Mouse (Mus musculus) kidney, postnatal 0 days (tissue): ENCODE measurements at regions not wholly inside any gene's neighbourhood (a gene's known extent, or its start where the extent isn't known, plus 50 kb on each side); places are given as distances from the start of the nearest gene placed in this dataset.

ENCODE experiments used
- ATAC-seq: fragments of 200-750 bp; cut with Nextera tagmentation; replicated peaks from 2 replicates; pipeline ENCODE4 v1.8.0; 2017; ENCODE audit warnings: low read depth, moderate number of reproducible peaks, moderate TSS enrichment, moderate library complexity; ENCODE audit not compliant: low FRiP score
- DNase-seq: peaks from one replicate; pipeline ENCODE4 v3.0.0-alpha.2; 2016; ENCODE audit warnings: low spot score
- H3K27ac ChIP-seq: fragments of 300-500 bp; sonication (generic); 2 replicates; pipeline ENCODE4 v1.5.1; 2014; ENCODE audit warnings: mild to moderate bottlenecking
- H3K27me3 ChIP-seq: fragments of 300-500 bp; sonication (generic); 2 replicates; pipeline ENCODE4 v1.6.1; 2014; ENCODE audit warnings: low read length, mixed read lengths; ENCODE audit not compliant: insufficient read depth
- H3K36me3 ChIP-seq: fragments of 300-500 bp; sonication (generic); 2 replicates; pipeline ENCODE4 v1.6.1; 2014; ENCODE audit warnings: low read length, mixed read lengths; ENCODE audit not compliant: insufficient read depth
- H3K4me1 ChIP-seq: fragments of 300-500 bp; sonication (generic); replicated peaks from 2 replicates; pipeline ENCODE4 v1.6.1; 2014; ENCODE audit warnings: antibody characterized with exemption, low read length, mixed read lengths; ENCODE audit not compliant: insufficient read depth
- H3K4me2 ChIP-seq: fragments of 300-500 bp; sonication (generic); 2 replicates; pipeline ENCODE4 v1.6.1; 2014; ENCODE audit warnings: mild to moderate bottlenecking, low read length, moderate library complexity, mixed read lengths
- H3K4me3 ChIP-seq: fragments of 300-500 bp; sonication (generic); replicated peaks from 2 replicates; pipeline ENCODE4 v1.5.1; 2014; ENCODE audit warnings: low read depth, low read length
- H3K9ac ChIP-seq: fragments of 300-500 bp; sonication (generic); 2 replicates; pipeline ENCODE4 v1.6.1; 2014; ENCODE audit warnings: low read depth, low read length
- H3K9me3 ChIP-seq: fragments of 300-500 bp; sonication (generic); replicated peaks from 2 replicates; pipeline ENCODE4 v1.6.1; 2016; ENCODE audit warnings: low read length, inconsistent platforms, mixed read lengths
- CTCF ChIP-seq: IDR thresholded peaks from 2 replicates; pipeline ENCODE4 v1.5.1; 2016; ENCODE audit warnings: antibody characterized with exemption, low read depth, mild to moderate bottlenecking, moderate library complexity
- WGBS: fragments of 180-500 bp; shearing (Covaris S2); extraction: QIAGEN DNeasy Blood & Tissue Kit; methylation state at CpG from one replicate; pipeline ENCODE4 v1.1.7; 2014; 5-methylcytosine and 5-hydroxymethylcytosine counted together

DNA sequence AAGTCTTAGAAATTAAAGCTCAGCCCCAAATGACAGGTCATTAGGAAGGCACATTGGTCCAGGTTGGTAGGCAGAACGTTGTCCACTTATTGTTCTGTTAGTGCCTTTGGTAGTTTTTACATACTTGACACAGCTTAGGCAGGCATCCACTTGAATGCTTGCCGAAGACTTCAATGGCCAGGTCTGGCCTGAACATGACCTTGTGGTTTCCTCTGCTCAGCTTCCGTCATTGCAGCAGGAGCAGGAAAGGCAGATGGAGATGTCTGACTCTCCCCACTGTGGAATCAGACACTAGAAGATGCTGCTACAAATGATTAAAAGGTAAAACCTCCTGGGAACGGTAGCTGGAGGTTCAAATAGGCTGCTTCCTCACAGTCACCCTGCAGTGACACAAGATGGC lies 159.5 kb upstream of the Rybp start:
- no peak overlapping the region for H3K9ac ChIP-seq
- no peaks in the 10 kb centered on the region for H3K27me3 ChIP-seq
- no peak overlapping the region for H3K4me2 ChIP-seq
- no peak for TF ChIP-seq CTCF
- no peaks in the 10 kb centered on the region for H3K4me1 ChIP-seq
- no peaks in the 10 kb centered on the region for H3K9me3 ChIP-seq
- WGBS: 70% methylated on average over 4 of the region's 4 CpGs
- ATAC-seq (no peak), DNase-seq (no peak)
- no peak overlapping the region for H3K4me3 ChIP-seq
- H3K27ac ChIP-seq: no peak overlapping the region
- no peaks in the 10 kb centered on the region for H3K36me3 ChIP-seq

DNA sequence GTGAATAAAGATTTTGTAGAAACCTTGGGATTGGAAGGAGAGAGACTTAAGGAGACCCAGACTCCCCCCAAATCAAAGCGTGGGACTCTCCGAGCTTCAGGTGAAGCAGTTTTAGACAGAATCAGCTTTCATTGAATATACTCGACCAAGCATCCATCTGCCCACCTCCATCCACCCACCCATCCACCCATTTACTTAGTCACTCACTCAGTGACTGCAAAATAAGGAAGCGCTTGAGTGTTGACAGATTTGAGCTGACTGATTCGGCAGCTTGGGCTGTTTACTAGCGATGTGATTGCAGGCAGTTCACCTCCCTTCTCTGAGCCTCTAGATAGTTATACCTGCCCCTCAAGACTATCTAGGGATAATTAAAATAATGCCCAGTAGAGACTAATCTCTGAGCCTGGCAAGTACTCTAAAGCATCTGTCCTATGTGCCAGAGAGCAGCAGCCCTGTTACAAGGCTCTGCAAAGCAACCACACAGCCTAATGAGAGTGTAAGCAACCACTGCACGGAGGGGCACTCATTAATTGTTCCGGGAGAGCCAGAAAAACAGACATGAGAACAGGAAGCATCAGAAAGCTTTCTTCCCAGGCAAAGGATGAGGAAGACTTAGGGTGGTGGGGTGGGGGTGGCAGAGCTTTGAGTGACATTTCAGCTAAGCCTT lies 151.9 kb upstream of the Rybp start:
- 7% methylated on average over 8 of the region's 8 CpGs for WGBS
- no peaks in the 10 kb centered on the region for H3K36me3 ChIP-seq
- no peak overlapping the region for H3K4me3 ChIP-seq
- DNase-seq (no peak), ATAC-seq (no peak)
- H3K27me3 ChIP-seq: no peaks in the 10 kb centered on the region
- H3K9ac ChIP-seq: no peak overlapping the region
- no peak for TF ChIP-seq CTCF
- no peaks in the 10 kb centered on the region for H3K4me1 ChIP-seq
- no peaks in the 10 kb centered on the region for H3K9me3 ChIP-seq
- no peak overlapping the region for H3K27ac ChIP-seq
- H3K4me2 ChIP-seq: peak overlapping the region; percentile 38

DNA sequence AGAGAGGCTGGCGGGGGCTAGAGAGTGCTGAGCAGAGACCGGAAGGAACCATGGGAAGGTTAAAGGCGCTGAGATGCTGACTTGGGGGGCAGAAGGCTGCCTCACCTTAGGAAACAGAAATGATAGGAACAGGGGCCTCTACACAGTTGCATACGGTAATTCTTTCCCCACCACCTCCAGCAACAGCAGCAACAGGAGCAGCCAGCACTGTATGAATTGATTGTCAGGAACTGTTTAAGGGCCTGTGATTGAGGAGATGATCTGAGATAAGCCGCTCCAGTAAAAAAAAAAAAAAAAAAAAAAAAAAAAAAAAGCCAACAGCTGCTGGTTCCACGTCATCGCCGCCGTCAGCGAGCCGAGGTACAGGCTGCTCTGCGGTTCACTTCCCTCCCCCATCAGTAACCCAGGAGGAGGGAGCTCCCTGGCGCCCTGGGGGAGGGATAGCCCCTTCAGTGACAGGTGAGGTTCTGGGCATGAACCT lies 151.3 kb upstream of the Rybp start:
- peak; percentile 61 for DNase-seq
- TF ChIP-seq CTCF: no peak
- Histone ChIP-seq H3K36me3 (no peaks in the 10 kb centered on the region), H3K27me3 (no peaks in the 10 kb centered on the region), H3K4me2 (peak overlapping the region; percentile 38), H3K9ac (no peak overlapping the region), H3K4me1 (no peaks in the 10 kb centered on the region), H3K9me3 (no peaks in the 10 kb centered on the region), H3K4me3 (no peak overlapping the region), H3K27ac (no peak overlapping the region)
- ATAC-seq: no peak; the same call in 1 of the 2 replicates
- WGBS: 1% methylated on average over 13 of the region's 13 CpGs

DNA sequence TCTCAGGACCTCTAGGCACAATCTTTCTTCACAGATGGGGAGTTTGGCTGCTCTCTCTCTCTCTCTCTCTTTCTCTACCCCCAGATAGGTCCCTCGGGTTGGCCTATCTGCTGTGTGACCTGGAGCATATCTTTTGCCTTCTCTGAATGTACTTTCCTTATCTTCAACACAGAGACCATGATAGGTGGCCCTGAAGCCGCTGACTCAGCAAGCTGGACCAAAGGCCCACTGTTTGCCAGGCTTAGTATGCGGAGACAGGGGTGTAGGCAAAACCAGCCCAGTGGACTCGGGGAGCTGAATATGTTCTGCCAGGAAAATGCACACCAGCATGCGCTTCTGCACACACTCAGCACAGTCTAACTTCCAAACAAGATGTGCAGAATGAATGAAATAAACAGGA lies 150.7 kb upstream of the Rybp start:
- Histone ChIP-seq H3K4me3 (no peak overlapping the region), H3K9ac (no peak overlapping the region), H3K9me3 (no peaks in the 10 kb centered on the region), H3K4me1 (no peaks in the 10 kb centered on the region), H3K36me3 (no peaks in the 10 kb centered on the region), H3K27me3 (no peaks in the 10 kb centered on the region), H3K4me2 (peak overlapping the region; percentile 38), H3K27ac (no peak overlapping the region)
- DNase-seq (no peak), ATAC-seq (no peak)
- TF ChIP-seq CTCF: no peak
- 61% methylated on average over 5 of the region's 5 CpGs for WGBS

DNA sequence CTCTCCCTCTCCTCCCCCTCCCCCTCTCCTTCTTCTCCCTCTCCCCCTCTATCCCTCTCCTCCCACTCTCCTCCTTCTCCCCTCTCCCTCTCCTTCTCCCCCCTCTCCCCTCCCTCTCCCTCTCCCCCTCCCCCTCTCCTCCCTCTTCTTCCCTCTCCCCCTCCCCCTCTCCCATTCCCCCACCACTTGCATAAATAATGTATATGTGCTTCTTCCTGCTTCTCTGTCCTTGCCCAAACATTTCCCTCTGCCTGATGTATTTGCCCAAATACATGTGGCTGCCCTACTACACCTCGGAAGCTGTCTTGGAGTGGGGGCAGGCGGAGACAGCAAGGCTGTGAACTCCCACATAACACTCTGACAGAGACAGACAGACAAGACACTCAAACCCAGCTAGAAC lies 149.2 kb upstream of the Rybp start:
- Histone ChIP-seq H3K4me3 (no peak overlapping the region), H3K27me3 (no peaks in the 10 kb centered on the region), H3K27ac (no peak overlapping the region), H3K9me3 (no peaks in the 10 kb centered on the region), H3K4me2 (no peak overlapping the region), H3K36me3 (no peaks in the 10 kb centered on the region), H3K4me1 (no peaks in the 10 kb centered on the region), H3K9ac (no peak overlapping the region)
- DNase-seq (no peak), ATAC-seq (no peak)
- no peak for TF ChIP-seq CTCF
- WGBS: 55% methylated on average over 2 of the region's 2 CpGs

DNA sequence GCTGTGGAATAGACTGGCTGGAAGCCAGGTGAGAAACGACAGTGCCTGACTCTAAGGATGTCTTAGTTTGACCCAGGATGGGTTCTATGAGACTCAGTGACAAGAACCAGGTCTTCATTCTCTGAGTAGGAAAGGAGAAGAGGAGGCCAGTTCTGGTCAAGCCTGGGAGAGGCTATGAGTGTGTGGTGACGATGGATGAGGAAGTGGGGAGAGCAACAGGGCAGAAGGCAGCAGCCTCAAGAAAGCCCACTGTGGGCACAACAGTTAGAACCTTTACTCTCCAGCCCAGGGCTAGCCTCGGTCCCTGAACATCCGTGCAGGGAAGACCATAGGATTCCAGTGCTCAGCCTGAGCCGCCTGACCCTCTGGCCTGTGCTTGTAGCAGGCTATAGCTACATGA lies 147.9 kb upstream of the Rybp start:
- H3K9me3 ChIP-seq: no peaks in the 10 kb centered on the region
- no peaks in the 10 kb centered on the region for H3K4me1 ChIP-seq
- no peak overlapping the region for H3K27ac ChIP-seq
- H3K36me3 ChIP-seq: no peaks in the 10 kb centered on the region
- no peaks in the 10 kb centered on the region for H3K27me3 ChIP-seq
- 64% methylated on average over 5 of the region's 5 CpGs for WGBS
- no peak for DNase-seq
- no peak for TF ChIP-seq CTCF
- no peak overlapping the region for H3K9ac ChIP-seq
- H3K4me2 ChIP-seq: no peak overlapping the region
- ATAC-seq: no peak
- no peak overlapping the region for H3K4me3 ChIP-seq

DNA sequence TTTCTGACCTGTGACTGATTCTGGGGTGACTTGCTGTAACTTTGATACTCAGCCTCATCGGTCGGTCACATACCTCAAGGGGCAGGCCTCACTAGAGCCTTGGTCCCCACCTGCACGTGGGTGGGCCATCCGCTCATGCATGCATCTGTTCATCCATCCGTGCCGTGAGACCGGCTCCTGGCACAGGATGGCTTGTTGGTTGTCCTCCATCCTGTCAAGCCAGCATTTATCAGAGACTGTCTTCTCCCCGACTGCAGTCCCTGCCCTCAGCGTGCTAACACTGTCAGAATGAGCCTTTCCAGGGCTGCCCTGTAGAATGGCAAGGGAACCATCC lies 146.2 kb upstream of the Rybp start:
- no peak; the same call in 1 of the 2 replicates for ATAC-seq
- WGBS: 39% methylated on average over 9 of the region's 9 CpGs
- H3K4me3 ChIP-seq: no peak overlapping the region
- no peak for TF ChIP-seq CTCF
- DNase-seq: peak; percentile 32
- H3K27ac ChIP-seq: no peak overlapping the region
- no peaks in the 10 kb centered on the region for H3K27me3 ChIP-seq
- H3K9ac ChIP-seq: no peak overlapping the region
- H3K4me2 ChIP-seq: no peak overlapping the region
- H3K36me3 ChIP-seq: no peaks in the 10 kb centered on the region
- H3K4me1 ChIP-seq: no peaks in the 10 kb centered on the region
- no peaks in the 10 kb centered on the region for H3K9me3 ChIP-seq
